ENCODE assay signal across 20 mouse cellular contexts in genomic region chr11:94266155-94266554, GRCm38 (mm10). TPM values are rescaled to one million over a fixed set of nuclear protein-coding genes. Genes with fewer than 3 reads are reported as not detected.
DNase-seq lines count a peak whose midpoint lies in the region; ATAC-seq lines count a peak whose summit lies in the region.
"Not testable (repeated sequence)": the region's sequence is repeated elsewhere in the genome, so short reads cannot be mapped to it uniquely, and the experiment has no call there.
"Had no signal": no experiment of that assay in that cellular context is flagged by ENCODE, and none has a peak within 500 bp of the region (broad histone marks: within the 10 kb centered on the region; RNA-seq: fewer than 3 reads in every experiment).

No protein-coding gene starts in this region.

- not testable (repeated sequence) for H3K27ac ChIP-seq in heart, embryonic 13.5 days (replicated peaks)
- H3K27ac ChIP-seq in liver, embryonic 13.5 days, result peak overlapping the region; percentile 83
- H3K27ac ChIP-seq in liver, embryonic 16.5 days (ENCODE audit: low read length), result peak overlapping the region; percentile 32; the same call in 1 of the 2 replicates

- peak; percentile 45; the same call in 1 of the 2 replicates for ATAC-seq in common myeloid progenitor, adult 5-6 weeks (replicated peaks; ENCODE audit: low read depth, poor library complexity, severe bottlenecking)
- ATAC-seq in heart, embryonic 13.5 days (ENCODE audit: extremely low read depth, insufficient number of reproducible peaks, low FRiP score, low TSS enrichment); liver, embryonic 13.5 days (ENCODE audit: low read depth); liver, embryonic 16.5 days (ENCODE audit: low read depth): not testable (repeated sequence)
- 0 out of 4 replicates have a peak, but pooled peaks have one; percentile 17 to 22 for ATAC-seq in hematopoietic stem cell, adult 5-6 weeks (replicated peaks in 1 of 2; ENCODE audit: insufficient read depth in 1 of 2, low FRiP score in 2 of 2, low TSS enrichment in 1 of 2, low read depth in 1 of 2, poor library complexity in 2 of 2, severe bottlenecking in 2 of 2)
- 0 out of 2 replicates have a peak, but pooled peaks have one; percentile 23 for ATAC-seq in megakaryocyte progenitor cell, adult 5-6 weeks (replicated peaks; ENCODE audit: poor library complexity)

- not testable (repeated sequence) for H3K36me3 ChIP-seq in heart, embryonic 13.5 days; liver, embryonic 13.5 days; liver, embryonic 16.5 days (ENCODE audit: control insufficient read depth, insufficient read depth)

- DNase-seq in liver, embryonic 13.5 days, result not testable (repeated sequence)

- H3K9ac ChIP-seq in heart, embryonic 13.5 days; liver, embryonic 13.5 days; liver, embryonic 16.5 days (ENCODE audit: low read depth, low read length): not testable (repeated sequence)

- H3K4me3 ChIP-seq in heart, embryonic 13.5 days; liver, embryonic 13.5 days (replicated peaks); liver, embryonic 16.5 days (ENCODE audit: low read depth, low read length): not testable (repeated sequence)

- not testable (repeated sequence) for H3K27me3 ChIP-seq in heart, embryonic 13.5 days (replicated peaks); liver, embryonic 13.5 days; liver, embryonic 16.5 days (ENCODE audit: control insufficient read depth, insufficient read depth, low read depth, low read length)

- peaks cover 13% of the 10 kb centered on the region for H3K4me1 ChIP-seq in heart, embryonic 13.5 days
- H3K4me1 ChIP-seq in liver, embryonic 13.5 days (replicated peaks), result peaks cover 66% of the 10 kb centered on the region
- peaks cover 42% of the 10 kb centered on the region for H3K4me1 ChIP-seq in liver, embryonic 16.5 days (ENCODE audit: control insufficient read depth, low read depth, low read length)

- H3K4me2 ChIP-seq in heart, embryonic 13.5 days, result peak overlapping the region; percentile 73; the same call in 1 of the 2 replicates
- peak overlapping the region; percentile 68 for H3K4me2 ChIP-seq in liver, embryonic 13.5 days
- H3K4me2 ChIP-seq in liver, embryonic 16.5 days (ENCODE audit: low read depth, low read length), result peak overlapping the region; percentile 72

- WGBS in heart, embryonic 13.5 days, result 66% methylated on average over 3 of the region's 3 CpGs
- WGBS in liver, embryonic 13.5 days (ENCODE audit: insufficient replicate concordance), result 28% methylated on average over 3 of the region's 3 CpGs
- 22% methylated on average over 3 of the region's 3 CpGs for WGBS in liver, embryonic 16.5 days (ENCODE audit: insufficient replicate concordance)

- H3K9me3 ChIP-seq in heart, embryonic 13.5 days; liver, embryonic 13.5 days (replicated peaks); liver, embryonic 16.5 days (replicated peaks; ENCODE audit: control insufficient read depth, low read length): not testable (repeated sequence)

RNA-seq across cellular contexts. Expression of gene Gm21885, which starts 15.5 kb away (rescaled TPM):
- total RNA-seq in common myeloid progenitor, adult 5-6 weeks (2017), result not detected in 2 replicates
- polyA plus RNA-seq in heart, embryonic 13.5 days (2015; fragmentation: Nextera tagmentation; extraction: Ambion mirVana), result 0.20 TPM in 1 of 2 replicates, not detected in the other
- 0.94 TPM in 1 of 2 replicates, not detected in the other for total RNA-seq in hematopoietic stem cell, adult 5-6 weeks (2017)
- polyA plus RNA-seq in liver, embryonic 13.5 days (2015; fragmentation: Nextera tagmentation; extraction: Ambion mirVana), result not detected in 2 replicates
- 0.16 and 0.96 TPM in 2 replicates for polyA plus RNA-seq in liver, embryonic 16.5 days (2015; fragmentation: Nextera tagmentation; extraction: Ambion mirVana)
- total RNA-seq in megakaryocyte progenitor cell, adult 5-6 weeks (2015), result not detected in 2 replicates
- not detected in 2 replicates for total RNA-seq in megakaryocyte progenitor cell, adult 5-6 weeks (2017)
- total RNA-seq: adrenal gland, adult 18-20 months; adrenal gland, postnatal 10 days; adrenal gland, postnatal 36 days; gastrocnemius, adult 8-10 months; gastrocnemius, postnatal 25 days; heart, postnatal 14 days; heart, postnatal 4 days had no signal
- polyA plus RNA-seq: embryonic facial prominence, embryonic 12.5 days; embryonic facial prominence, embryonic 15.5 days; erythroblast, embryonic 14.5 days; forebrain, embryonic 12.5 days; gonadal fat pad, adult 2 months; heart, adult 2 months; Patski had no signal

RNA-seq across cellular contexts. Expression of gene Wfikkn2, which starts 20.4 kb away (rescaled TPM):
- 0.41 and 0.58 TPM in 2 replicates for total RNA-seq in common myeloid progenitor, adult 5-6 weeks (2017)
- 2.0 and 2.2 TPM in 2 replicates for polyA plus RNA-seq in heart, embryonic 13.5 days (2015; fragmentation: Nextera tagmentation; extraction: Ambion mirVana)
- 0.30 and 0.50 TPM in 2 replicates for total RNA-seq in hematopoietic stem cell, adult 5-6 weeks (2017)
- polyA plus RNA-seq in liver, embryonic 13.5 days (2015; fragmentation: Nextera tagmentation; extraction: Ambion mirVana), result 0.22 and 0.23 TPM in 2 replicates
- 0.09 and 0.14 TPM in 2 replicates for polyA plus RNA-seq in liver, embryonic 16.5 days (2015; fragmentation: Nextera tagmentation; extraction: Ambion mirVana)
- total RNA-seq in megakaryocyte progenitor cell, adult 5-6 weeks (2015), result 0.52 TPM in 1 of 2 replicates, not detected in the other
- 0.21 and 0.27 TPM in 2 replicates for total RNA-seq in megakaryocyte progenitor cell, adult 5-6 weeks (2017)
- polyA plus RNA-seq: erythroblast, embryonic 14.5 days had no signal

RNA-seq across cellular contexts. Expression of gene Tob1, which starts 54.9 kb away (rescaled TPM):
- 8.6 and 10.3 TPM in 2 replicates for total RNA-seq in common myeloid progenitor, adult 5-6 weeks (2017)
- polyA plus RNA-seq in heart, embryonic 13.5 days (2015; fragmentation: Nextera tagmentation; extraction: Ambion mirVana), result 26.1 and 29.9 TPM in 2 replicates
- 17.1 and 22.6 TPM in 2 replicates for total RNA-seq in hematopoietic stem cell, adult 5-6 weeks (2017)
- polyA plus RNA-seq in liver, embryonic 13.5 days (2015; fragmentation: Nextera tagmentation; extraction: Ambion mirVana), result 9.5 and 12.4 TPM in 2 replicates
- polyA plus RNA-seq in liver, embryonic 16.5 days (2015; fragmentation: Nextera tagmentation; extraction: Ambion mirVana), result 11.6 and 11.8 TPM in 2 replicates
- 8.3 and 9.4 TPM in 2 replicates for total RNA-seq in megakaryocyte progenitor cell, adult 5-6 weeks (2015)
- 3.5 and 5.2 TPM in 2 replicates for total RNA-seq in megakaryocyte progenitor cell, adult 5-6 weeks (2017)

RNA-seq across cellular contexts. Expression of gene Luc7l3, which starts 55.6 kb away (rescaled TPM):
- total RNA-seq in common myeloid progenitor, adult 5-6 weeks (2017), result 345 and 486 TPM in 2 replicates
- 68.5 and 70.2 TPM in 2 replicates for polyA plus RNA-seq in heart, embryonic 13.5 days (2015; fragmentation: Nextera tagmentation; extraction: Ambion mirVana)
- total RNA-seq in hematopoietic stem cell, adult 5-6 weeks (2017), result 297 and 467 TPM in 2 replicates
- 53.4 and 68.8 TPM in 2 replicates for polyA plus RNA-seq in liver, embryonic 13.5 days (2015; fragmentation: Nextera tagmentation; extraction: Ambion mirVana)
- 34.8 and 40.6 TPM in 2 replicates for polyA plus RNA-seq in liver, embryonic 16.5 days (2015; fragmentation: Nextera tagmentation; extraction: Ambion mirVana)
- total RNA-seq in megakaryocyte progenitor cell, adult 5-6 weeks (2015), result 160 and 188 TPM in 2 replicates
- 289 and 470 TPM in 2 replicates for total RNA-seq in megakaryocyte progenitor cell, adult 5-6 weeks (2017)
